Mouse (Mus musculus) embryonic facial prominence, embryonic 10.5 days (tissue): ENCODE measurements around the gene Pip5kl1. TPM values are rescaled to one million over a fixed set of nuclear protein-coding genes. Genes with fewer than 3 reads are reported as not detected.

Experiments used
- DNase-seq: peaks from one replicate; pipeline ENCODE4 v3.0.0-alpha.2; 2017; ENCODE audit warnings: low spot score
- H3K27ac ChIP-seq: fragments of 300-500 bp; sonication (generic); replicated peaks from 2 replicates; pipeline ENCODE4 v1.5.1; 2016; ENCODE audit warnings: mild to moderate bottlenecking
- H3K27me3 ChIP-seq: fragments of 300-500 bp; sonication (generic); replicated peaks from 2 replicates; pipeline ENCODE4 v1.6.1; 2016; ENCODE audit warnings: low read depth, mild to moderate bottlenecking; ENCODE audit not compliant: poor library complexity, severe bottlenecking
- H3K36me3 ChIP-seq: fragments of 300-500 bp; sonication (generic); replicated peaks from 2 replicates; pipeline ENCODE4 v1.6.1; 2016; ENCODE audit warnings: mild to moderate bottlenecking, moderate library complexity
- H3K4me1 ChIP-seq: fragments of 300-500 bp; sonication (generic); 2 replicates; pipeline ENCODE4 v1.6.1; 2016
- H3K4me3 ChIP-seq: fragments of 300-500 bp; sonication (generic); 2 replicates; pipeline ENCODE4 v1.5.1; 2016; ENCODE audit warnings: mild to moderate bottlenecking, moderate library complexity
- H3K9me3 ChIP-seq: fragments of 300-500 bp; sonication (generic); 2 replicates; pipeline ENCODE4 v1.6.1; 2016; ENCODE audit warnings: mild to moderate bottlenecking
- WGBS: fragments of 180-500 bp; shearing (Covaris S2); methylation state at CpG from one replicate; pipeline ENCODE4 v1.1.7; 2016; 5-methylcytosine and 5-hydroxymethylcytosine counted together
- polyA plus RNA-seq: library from polyadenylated mRNA; unstranded; fragments of >200 nt; fragmentation: Nextera tagmentation; extraction: Ambion mirVana; gene quantifications from 2 replicates; pipeline ENCODE4 v1.2.1, GENCODE M21; 2016

Pip5kl1 gene
- polyA plus RNA-seq, 1 experiment from 2014 or later = 2.0 TPM

- no peak for DNase-seq
- Histone ChIP-seq H3K36me3 (no peaks in the 10 kb centered on the region), H3K9me3 (no peaks in the 10 kb centered on the region), H3K4me3 (no peak overlapping the region), H3K27ac (peak overlapping the region; percentile 81), H3K4me1 (peaks cover 90% of the 10 kb centered on the region), H3K27me3 (no peaks in the 10 kb centered on the region)
- 62% methylated on average over 20 of the region's 20 CpGs for WGBS
Observed at GRCm38 (mm10) chr2:32627266-32628043, 52.9 kb downstream of the Pip5kl1 start.

DNA sequence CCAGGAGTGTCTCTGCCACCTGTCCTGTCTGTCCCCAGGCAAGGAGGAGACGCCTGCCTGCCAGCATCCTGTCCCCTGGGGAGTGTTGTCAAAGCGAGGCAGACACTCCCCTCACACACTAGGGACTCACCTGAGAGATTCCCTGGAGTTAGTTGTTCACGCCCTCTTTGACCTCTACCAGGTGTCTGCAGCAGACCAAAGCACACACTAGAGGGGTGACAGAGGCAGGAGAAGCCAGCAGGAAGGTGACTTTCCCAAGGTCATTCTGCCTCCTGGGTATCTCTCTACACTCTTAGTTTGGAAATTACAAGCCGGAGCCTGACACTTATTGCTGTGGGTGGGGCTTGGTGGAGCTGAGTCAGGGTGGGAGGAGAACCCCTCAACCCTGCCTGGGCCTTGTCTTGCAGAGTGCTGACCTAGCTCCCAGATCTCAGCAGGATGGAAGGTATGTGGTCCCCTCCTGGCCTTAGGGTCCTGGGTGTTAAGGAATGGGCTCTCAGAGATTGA lies 53.5 kb downstream of the Pip5kl1 start:
- DNase-seq = no peak
- H3K4me1 ChIP-seq = peaks cover 91% of the 10 kb centered on the region
- no peak overlapping the region for H3K4me3 ChIP-seq
- H3K27ac ChIP-seq = peak overlapping the region; percentile 81
- 55% methylated on average over 4 of the region's 4 CpGs for WGBS
- H3K36me3 ChIP-seq = no peaks in the 10 kb centered on the region; the same call in 1 of the 2 replicates
- no peaks in the 10 kb centered on the region for H3K27me3 ChIP-seq
- H3K9me3 ChIP-seq = no peaks in the 10 kb centered on the region

GRCm38 (mm10) chr2:32628729-32629128 lies 54.1 kb downstream of the Pip5kl1 start:
- peaks cover 96% of the 10 kb centered on the region for H3K4me1 ChIP-seq
- DNase-seq = no peak
- 49% methylated on average over 5 of the region's 5 CpGs for whole genome bisulfite sequencing

GRCm38 (mm10) chr2:32629276-32629976 lies 54.8 kb downstream of the Pip5kl1 start:
- no peaks in the 10 kb centered on the region for H3K9me3 ChIP-seq
- H3K4me1 ChIP-seq = peaks cover 96% of the 10 kb centered on the region
- peak overlapping the region; percentile 33 for H3K4me3 ChIP-seq
- 39% methylated on average over 9 of the region's 9 CpGs for WGBS
- peak; percentile 85 for DNase-seq
- no peaks in the 10 kb centered on the region; the same call in 1 of the 2 replicates for H3K36me3 ChIP-seq
- peak overlapping the region; percentile 81 for H3K27ac ChIP-seq
- no peaks in the 10 kb centered on the region for H3K27me3 ChIP-seq

More at GRCm38 (mm10) chr2:32628729-32629128, 54.1 kb downstream of the Pip5kl1 start:
- peak overlapping the region; percentile 33; the same call in 1 of the 2 replicates for H3K4me3 ChIP-seq
- H3K27me3 ChIP-seq = no peaks in the 10 kb centered on the region
- H3K27ac ChIP-seq = peak overlapping the region; percentile 81
- H3K9me3 ChIP-seq = no peaks in the 10 kb centered on the region
- no peaks in the 10 kb centered on the region; the same call in 1 of the 2 replicates for H3K36me3 ChIP-seq

- peak overlapping the region; percentile 33 for H3K4me3 ChIP-seq
- no peaks in the 10 kb centered on the region for H3K27me3 ChIP-seq
- WGBS = 69% methylated on average over 9 of the region's 9 CpGs
- H3K27ac ChIP-seq = peak overlapping the region; percentile 81
- peaks cover 96% of the 10 kb centered on the region for H3K4me1 ChIP-seq
- no peaks in the 10 kb centered on the region for H3K9me3 ChIP-seq
- H3K36me3 ChIP-seq = no peaks in the 10 kb centered on the region; the same call in 1 of the 2 replicates
- no peak for DNase-seq
Observed at GRCm38 (mm10) chr2:32630036-32630435, 55.4 kb downstream of the Pip5kl1 start.

DNA sequence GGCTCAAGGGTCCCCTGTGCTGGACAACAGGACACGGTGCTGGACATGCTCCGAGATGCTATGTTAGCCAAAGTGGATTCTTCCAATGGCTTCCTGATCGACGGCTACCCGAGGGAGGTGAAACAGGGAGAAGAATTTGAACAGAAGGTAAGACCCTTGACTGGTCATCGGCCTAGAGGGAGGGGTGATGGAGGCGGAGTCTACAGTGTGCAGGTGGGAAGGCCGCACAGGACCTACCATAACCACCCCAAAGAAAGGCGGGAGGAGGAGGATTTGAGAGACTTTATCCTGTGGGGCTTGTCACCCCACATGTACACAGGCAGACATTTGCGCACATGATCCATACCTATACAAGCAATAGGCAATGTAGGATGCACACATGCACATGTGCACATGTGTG lies 56.4 kb downstream of the Pip5kl1 start:
- H3K36me3 ChIP-seq = no peaks in the 10 kb centered on the region; the same call in 1 of the 2 replicates
- 0 out of 2 replicates have a peak overlapping the region, but pooled peaks have one; percentile 81 for H3K27ac ChIP-seq
- H3K4me1 ChIP-seq = peaks cover 87% of the 10 kb centered on the region
- H3K4me3 ChIP-seq = no peak overlapping the region
- DNase-seq = no peak
- no peaks in the 10 kb centered on the region for H3K9me3 ChIP-seq
- 87% methylated on average over 10 of the region's 10 CpGs for WGBS
- no peaks in the 10 kb centered on the region for H3K27me3 ChIP-seq

DNA sequence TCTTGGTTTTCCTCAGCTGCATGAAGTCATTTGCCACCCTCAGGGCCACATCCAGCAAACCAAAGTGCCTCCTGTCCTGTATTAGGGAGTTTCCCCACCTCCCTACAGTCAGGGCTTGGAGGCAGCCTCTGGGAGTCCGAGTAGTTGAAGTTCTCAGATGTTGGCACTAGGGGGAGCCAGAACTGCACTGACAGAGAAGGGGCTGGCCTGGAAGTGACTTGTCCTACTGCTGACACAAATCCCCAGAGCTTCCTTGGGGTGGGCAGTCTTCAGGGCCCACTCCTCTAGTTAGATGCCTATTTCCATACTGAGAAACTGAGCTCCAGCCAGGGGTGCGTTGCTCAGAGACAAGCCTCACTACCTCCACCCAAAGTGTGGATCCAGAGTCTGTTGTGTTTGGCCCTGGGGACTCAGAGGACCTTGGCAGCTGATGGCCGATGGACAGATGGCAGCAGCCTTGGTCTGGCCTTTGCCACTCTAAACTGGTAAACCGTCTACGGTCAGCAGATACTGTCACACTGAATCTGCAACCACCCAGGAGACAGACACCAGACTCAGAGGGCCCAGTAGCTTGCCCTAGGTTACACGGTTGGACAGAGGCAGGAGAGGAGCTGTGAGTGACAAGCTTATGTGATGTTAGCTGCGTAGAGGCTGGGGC lies 57.3 kb downstream of the Pip5kl1 start:
- Histone ChIP-seq H3K9me3 (no peaks in the 10 kb centered on the region), H3K27me3 (no peaks in the 10 kb centered on the region), H3K36me3 (no peaks in the 10 kb centered on the region; the same call in 1 of the 2 replicates), H3K4me1 (peaks cover 85% of the 10 kb centered on the region), H3K4me3 (no peak overlapping the region), H3K27ac (peak overlapping the region; percentile 55)
- WGBS = 56% methylated on average over 7 of the region's 7 CpGs
- peak; percentile 83 for DNase-seq

Other genes starting within 250 kb of the Pip5kl1 start
- 65.8 and 66.4 TPM in 2 replicates for gene Ciz1, start 222.5 kb upstream of the Pip5kl1 start, polyA plus RNA-seq
- gene Dnm1, start 221.5 kb upstream of the Pip5kl1 start, polyA plus RNA-seq = 20.7 and 23.5 TPM in 2 replicates
- 35.0 and 39.3 TPM in 2 replicates for gene 1110008P14Rik, start 192.9 kb upstream of the Pip5kl1 start, polyA plus RNA-seq
- not detected in 2 replicates for gene Lcn2, start 186.5 kb upstream of the Pip5kl1 start, polyA plus RNA-seq
- 32.2 and 32.5 TPM in 2 replicates for gene Ptges2, start 178.9 kb upstream of the Pip5kl1 start, polyA plus RNA-seq
- 6.4 and 6.8 TPM in 2 replicates for gene Naif1, start 124.3 kb upstream of the Pip5kl1 start, polyA plus RNA-seq
- 29.8 and 31.8 TPM in 2 replicates for gene Slc25a25, start 123.4 kb upstream of the Pip5kl1 start, polyA plus RNA-seq
- gene Fam102a, start 39.5 kb upstream of the Pip5kl1 start, polyA plus RNA-seq = 11.8 and 12.3 TPM in 2 replicates
- gene Dpm2, start 3.9 kb upstream of the Pip5kl1 start, polyA plus RNA-seq = 109 and 111 TPM in 2 replicates
- gene 9430097D07Rik, start 887 bp downstream of the Pip5kl1 start, polyA plus RNA-seq = 0.11 TPM in 2 replicates
- 25.1 and 26.4 TPM in 2 replicates for gene St6galnac4, start 12.3 kb downstream of the Pip5kl1 start, polyA plus RNA-seq
- gene St6galnac6, start 24.9 kb downstream of the Pip5kl1 start, polyA plus RNA-seq = 17.1 and 17.3 TPM in 2 replicates
- 20.5 and 24.7 TPM in 2 replicates for gene Ak1, start 47.0 kb downstream of the Pip5kl1 start, polyA plus RNA-seq
- 23.7 and 25.5 TPM in 2 replicates for gene Eng, start 71.8 kb downstream of the Pip5kl1 start, polyA plus RNA-seq
- gene Fpgs, start 129.3 kb downstream of the Pip5kl1 start, polyA plus RNA-seq = 33.5 and 35.5 TPM in 2 replicates
- 130 and 135 TPM in 2 replicates for gene Cdk9, start 138.3 kb downstream of the Pip5kl1 start, polyA plus RNA-seq
- 27.1 and 27.5 TPM in 2 replicates for gene Sh2d3c, start 146.3 kb downstream of the Pip5kl1 start, polyA plus RNA-seq
- gene 6330409D20Rik, start 166.2 kb downstream of the Pip5kl1 start, polyA plus RNA-seq = 0.52 and 0.57 TPM in 2 replicates
- gene Tor2a, start 182.4 kb downstream of the Pip5kl1 start, polyA plus RNA-seq = 48.9 and 53.5 TPM in 2 replicates
- 0.31 and 0.34 TPM in 2 replicates for gene Ttc16, start 200.8 kb downstream of the Pip5kl1 start, polyA plus RNA-seq
- gene Ptrh1, start 201.0 kb downstream of the Pip5kl1 start, polyA plus RNA-seq = 5.3 and 6.4 TPM in 2 replicates
- 0.54 and 0.60 TPM in 2 replicates for gene Cfap157, start 209.6 kb downstream of the Pip5kl1 start, polyA plus RNA-seq